23 mouse cellular contexts compared by ENCODE assay signal in the genomic region with DNA sequence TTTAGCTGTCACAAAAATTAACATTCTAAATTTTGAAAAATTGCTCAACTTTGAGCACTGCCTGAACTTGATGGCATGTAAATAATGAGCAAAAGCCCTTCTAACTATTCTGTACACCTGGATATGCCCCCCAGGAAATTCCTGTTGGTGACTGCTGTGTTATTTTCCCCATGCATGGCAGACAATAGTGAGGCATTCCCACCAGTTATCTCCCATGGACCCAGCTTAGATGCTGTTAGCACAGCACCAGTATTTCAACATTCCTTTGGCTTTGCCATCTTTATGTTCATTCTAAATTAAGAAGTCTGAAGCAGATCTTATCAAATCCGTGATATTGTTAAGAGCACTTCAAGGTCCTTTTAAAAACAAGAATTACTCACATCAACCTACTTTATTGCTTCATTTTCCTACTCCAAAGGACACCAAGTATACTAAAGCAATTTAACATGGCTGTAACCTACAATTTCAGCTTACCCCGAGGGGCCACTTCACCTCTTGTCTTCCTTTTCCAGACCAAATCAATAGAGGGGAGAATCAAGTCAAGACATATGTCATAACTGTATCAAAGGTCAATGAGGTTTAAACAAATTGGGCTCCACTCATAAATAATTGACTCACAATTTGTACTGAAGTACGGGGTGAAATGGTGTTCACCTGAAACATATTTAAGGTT.
"Had no signal": no experiment of that assay in that cellular context is flagged by ENCODE, and none has a peak within 500 bp of the region (broad histone marks: within the 10 kb centered on the region; RNA-seq: fewer than 3 reads in every experiment).

No protein-coding gene starts in this region.

- H3K4me1 ChIP-seq: heart, embryonic 10.5 days; heart, embryonic 12.5 days; hindbrain, embryonic 10.5 days; hindbrain, embryonic 12.5 days; limb, embryonic 13.5 days; liver, embryonic 13.5 days had no signal

- H3K27ac ChIP-seq: gastrocnemius, adult 2 months; heart, embryonic 10.5 days; hindbrain, embryonic 10.5 days; hindbrain, embryonic 12.5 days; hindbrain, embryonic 14.5 days; layer of hippocampus, adult 2 months; left cerebral cortex, adult 2 months; limb, embryonic 13.5 days; liver, embryonic 13.5 days had no signal

- H3K4me2 ChIP-seq: heart, embryonic 12.5 days; hindbrain, embryonic 12.5 days; hindbrain, embryonic 14.5 days; limb, embryonic 13.5 days; liver, embryonic 11.5 days; liver, embryonic 13.5 days had no signal

- ATAC-seq: hindbrain, embryonic 16.5 days; inflammation-experienced regulatory T-cells, adult 6 months had no signal

- H3K9ac ChIP-seq: heart, embryonic 12.5 days; hindbrain, embryonic 12.5 days; hindbrain, embryonic 14.5 days; limb, embryonic 13.5 days; liver, embryonic 13.5 days had no signal

- DNase-seq: gastrocnemius, adult 2 months; gastrocnemius, postnatal 10 days; gastrocnemius, postnatal 25 days; heart, adult 18-20 months; heart, postnatal 10 days; heart, postnatal 4 days; kidney, adult 18-20 months; kidney, postnatal 10 days; kidney, postnatal 25 days; kidney, postnatal 4 days; liver; liver, embryonic 13.5 days had no signal

- H3K4me3 ChIP-seq: gastrocnemius, adult 2 months; heart, embryonic 10.5 days; heart, embryonic 12.5 days; hindbrain, embryonic 10.5 days; hindbrain, embryonic 12.5 days; layer of hippocampus, adult 2 months; left cerebral cortex, adult 2 months; limb, embryonic 13.5 days; liver, embryonic 13.5 days had no signal

- H3K36me3 ChIP-seq: heart, embryonic 10.5 days; heart, embryonic 12.5 days; hindbrain, embryonic 10.5 days; hindbrain, embryonic 12.5 days; limb, embryonic 13.5 days; liver, embryonic 13.5 days had no signal

- H3K9me3 ChIP-seq: heart, embryonic 10.5 days; heart, embryonic 12.5 days; hindbrain, embryonic 10.5 days; hindbrain, embryonic 12.5 days; limb, embryonic 13.5 days; liver, embryonic 13.5 days had no signal

- H3K27me3 ChIP-seq: heart, embryonic 12.5 days; hindbrain, embryonic 12.5 days; limb, embryonic 13.5 days; liver, embryonic 13.5 days had no signal
